Mouse (Mus musculus): ENCODE results near the gene Arl9. TPM values are rescaled to one million over a fixed set of nuclear protein-coding genes. Genes with fewer than 3 reads are reported as not detected.

Gene Arl9
- not detected for polyA plus RNA-seq (2017; shearing (Covaris generic))

DNA sequence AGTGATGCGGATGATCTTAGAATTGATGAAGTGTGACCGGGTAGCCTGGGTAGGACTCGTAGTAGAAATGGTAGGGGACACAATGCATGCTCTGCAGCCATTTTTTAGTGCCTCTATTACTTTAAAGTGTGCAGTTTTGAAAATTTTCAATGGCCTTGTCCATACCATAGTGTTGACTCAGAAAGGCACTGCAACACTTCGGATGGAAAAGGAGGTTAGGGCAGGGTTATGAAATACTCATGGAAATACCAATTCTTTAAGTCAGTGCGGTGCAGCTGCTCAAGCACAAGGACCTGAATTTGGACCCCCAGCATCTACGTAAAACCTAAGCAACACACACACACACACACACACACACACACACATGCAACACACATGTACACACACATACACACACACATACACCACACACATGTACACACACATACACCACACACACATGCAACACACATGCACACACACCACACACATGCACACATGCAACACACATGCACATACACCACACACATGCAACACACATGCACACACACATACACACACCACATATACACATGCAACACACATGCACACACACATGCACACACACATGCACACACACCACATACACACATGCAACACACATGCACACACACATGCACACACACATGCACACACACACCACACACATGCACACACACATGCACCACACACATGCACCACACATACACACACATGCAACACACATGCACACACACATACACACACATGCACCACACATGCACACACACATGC, at the start of gene Arl9:
Gene Arl9, plus strand, starts transcription at position 5 of the 771 bp plus-strand sequence.

DNA sequence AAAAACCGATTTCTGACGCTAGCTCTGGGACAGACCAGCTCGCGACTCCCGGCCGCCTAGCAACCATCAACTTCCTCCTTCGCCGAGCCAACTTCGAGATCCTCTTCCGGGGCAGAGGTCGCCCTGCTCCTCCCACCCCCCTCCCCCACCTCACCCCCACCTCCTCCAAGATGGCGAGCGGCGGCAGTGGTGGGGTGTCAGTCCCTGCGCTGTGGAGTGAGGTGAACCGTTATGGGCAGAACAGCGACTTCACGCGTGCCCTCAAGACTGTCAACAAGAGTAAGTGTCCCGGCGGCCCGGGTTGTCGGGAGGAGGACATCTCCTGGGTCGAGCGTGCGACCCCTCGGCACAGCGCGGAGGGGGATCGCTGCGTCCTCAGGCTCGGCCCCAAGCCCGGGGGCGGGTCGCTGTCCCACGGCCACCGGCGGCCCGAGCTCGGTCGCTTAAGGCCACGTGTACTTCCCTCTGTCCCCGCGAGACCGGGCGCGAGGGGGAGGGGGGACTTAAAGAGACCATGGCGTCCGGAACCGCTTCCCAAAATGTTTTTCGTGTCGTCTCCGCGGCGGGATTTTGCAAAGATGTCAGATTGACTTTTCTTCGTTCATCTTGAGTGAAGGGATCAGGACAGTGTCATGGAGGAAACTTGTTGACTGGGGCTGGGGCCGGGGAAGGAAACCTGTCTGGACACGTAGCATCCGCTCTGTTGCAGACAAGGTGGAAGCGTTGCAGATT, 29.1 kb upstream of the Arl9 start, which contains the start of gene Srp72:
Gene Srp72, plus strand, starts transcription at position 130 of the 732 bp plus-strand sequence.

DNA sequence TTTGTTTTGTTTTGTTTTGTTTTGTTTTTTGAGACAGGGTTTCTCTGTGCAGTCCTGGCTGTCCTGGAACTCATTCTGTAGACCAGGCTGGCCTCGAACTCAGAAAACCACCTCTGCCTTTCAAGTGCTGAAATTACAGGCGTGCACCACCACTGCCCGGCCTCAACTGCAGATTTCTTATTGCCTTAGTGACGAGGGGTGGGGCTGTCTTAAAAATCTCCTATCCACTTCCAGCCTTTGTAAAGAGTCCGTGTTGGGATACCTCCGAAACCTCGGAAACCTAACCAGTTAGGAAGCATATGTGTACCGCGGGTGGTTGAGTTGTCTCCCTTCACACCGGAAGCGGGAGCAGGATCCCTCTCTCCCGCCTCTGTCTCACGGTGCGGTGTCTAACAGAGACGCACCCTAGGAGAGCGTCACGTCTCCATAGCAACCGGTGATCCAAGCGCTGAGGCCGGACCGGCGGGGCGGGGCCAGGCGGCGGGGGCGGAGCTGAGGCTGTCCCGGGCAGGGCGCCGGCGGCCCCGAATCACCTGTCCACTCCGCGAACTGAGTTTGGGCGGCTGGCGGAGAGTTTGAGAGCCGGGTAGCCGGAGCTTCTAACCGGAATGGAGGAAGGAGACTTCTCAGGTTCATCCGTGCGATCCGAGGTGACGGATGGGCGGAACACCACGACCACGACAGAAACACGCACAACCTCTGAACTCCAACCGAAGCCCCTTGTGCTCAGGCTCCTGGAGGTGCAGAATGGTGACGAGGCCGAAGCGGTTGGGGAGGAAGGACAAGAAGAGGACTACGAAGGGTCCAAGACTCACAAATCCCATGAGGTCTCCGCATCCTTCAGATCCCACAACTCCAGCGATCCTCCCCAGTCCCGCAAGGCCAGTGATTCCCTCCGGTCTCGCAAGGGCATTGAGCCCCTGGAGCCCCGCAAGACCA, 12.0 kb downstream of the Arl9 start, which contains the start of gene Thegl:
Gene Thegl, plus strand, starts transcription at position 480 of the 939 bp plus-strand sequence.

Other genes with a start within 250 kb of the Arl9 start
- 28.2 TPM for gene Aasdh, start 98.5 kb upstream of the Arl9 start, polyA plus RNA-seq (2017; shearing (Covaris generic))
- gene Paics, start 52.7 kb upstream of the Arl9 start, polyA plus RNA-seq (2017; shearing (Covaris generic)) = 138 TPM
- gene Ppat, start 52.5 kb upstream of the Arl9 start, polyA plus RNA-seq (2017; shearing (Covaris generic)) = 56.2 TPM
- 111 TPM for gene Srp72, start 29.4 kb upstream of the Arl9 start, polyA plus RNA-seq (2017; shearing (Covaris generic))
- not detected for gene Thegl, start 12.0 kb downstream of the Arl9 start, polyA plus RNA-seq (2017; shearing (Covaris generic))
- gene Hopx, start 111.1 kb downstream of the Arl9 start, polyA plus RNA-seq (2017; shearing (Covaris generic)) = 315 TPM
- gene Spink2, start 207.4 kb downstream of the Arl9 start, polyA plus RNA-seq (2017; shearing (Covaris generic)) = not detected

Data from activated CD4-positive, CD25-positive, alpha-beta regulatory T cell, adult 9 weeks (primary cell).